Mouse (Mus musculus) thymus, adult 2 months (tissue): ENCODE results near the gene Shpk. TPM values are rescaled to one million over a fixed set of nuclear protein-coding genes. Genes with fewer than 3 reads are reported as not detected.

Source experiments
- DNase-seq: peaks from one replicate; pipeline ENCODE4 v3.0.0; 2021
- H3K27ac ChIP-seq: fragments of 200-500 bp; 2 replicates; pipeline ENCODE4 v1.5.1; 2012; ENCODE audit warnings: low read length, control low read depth; ENCODE audit not compliant: control insufficient read depth, insufficient read depth
- H3K27me3 ChIP-seq: fragments of 200-500 bp; 2 replicates; pipeline ENCODE4 v1.6.1; 2012; ENCODE audit warnings: mild to moderate bottlenecking, low read length, moderate library complexity, mixed read lengths; ENCODE audit not compliant: control insufficient read depth, insufficient read depth
- H3K36me3 ChIP-seq: fragments of 200-500 bp; 2 replicates; pipeline ENCODE4 v1.6.1; 2012; ENCODE audit warnings: mild to moderate bottlenecking, low read length, moderate library complexity; ENCODE audit not compliant: control insufficient read depth, insufficient read depth
- H3K4me1 ChIP-seq: fragments of 200-500 bp; replicated peaks from 2 replicates; pipeline ENCODE4 v1.6.1; 2012; ENCODE audit warnings: low read length; ENCODE audit not compliant: control insufficient read depth, insufficient read depth
- H3K4me3 ChIP-seq: fragments of 200-500 bp; 2 replicates; pipeline ENCODE4 v1.5.1; 2012; ENCODE audit warnings: mild to moderate bottlenecking, low read length, control low read depth, moderate library complexity; ENCODE audit not compliant: control insufficient read depth, insufficient read depth
- CTCF ChIP-seq: fragments of 200-500 bp; IDR thresholded peaks from 2 replicates; pipeline ENCODE4 v1.5.1; 2012; ENCODE audit warnings: mild to moderate bottlenecking, control low read depth, low read length, moderate library complexity, borderline replicate concordance; ENCODE audit not compliant: control insufficient read depth, poor library complexity, insufficient read depth; ENCODE audit errors: extremely low read depth
- POLR2A ChIP-seq: fragments of 200-500 bp; IDR thresholded peaks from 2 replicates; pipeline ENCODE4 v1.6.1; 2012; ENCODE audit warnings: mild to moderate bottlenecking, low read length, control low read depth, moderate library complexity; ENCODE audit not compliant: control insufficient read depth, poor library complexity, insufficient read depth; ENCODE audit errors: extremely low read depth
- WGBS: fragments of 180-500 bp; shearing (Covaris S2); methylation state at CpG from one replicate; pipeline ENCODE4 v1.1.7; 2018; 5-methylcytosine and 5-hydroxymethylcytosine counted together
- polyA plus RNA-seq: library from polyadenylated mRNA; depleted of rRNA; stranded (reverse); fragments of >200 nt; gene quantifications from 2 replicates; pipeline ENCODE4 v1.2.3, GENCODE M21; 2012

The Shpk gene
- polyA plus RNA-seq, 1 experiment: 4.0 TPM

- H3K36me3 ChIP-seq: no peaks in the 10 kb centered on the region
- no peaks in the 10 kb centered on the region for H3K4me1 ChIP-seq
- WGBS: 54% methylated on average over 2 of the region's 2 CpGs
- H3K4me3 ChIP-seq: no peak overlapping the region
- no peak for DNase-seq
- no peak overlapping the region for H3K27ac ChIP-seq
- TF ChIP-seq CTCF (no peak), POLR2A (no peak)
- no peaks in the 10 kb centered on the region for H3K27me3 ChIP-seq
Measured at GRCm38 (mm10) chr11:73232513-73232912, 33.3 kb downstream of the Shpk start.

DNA sequence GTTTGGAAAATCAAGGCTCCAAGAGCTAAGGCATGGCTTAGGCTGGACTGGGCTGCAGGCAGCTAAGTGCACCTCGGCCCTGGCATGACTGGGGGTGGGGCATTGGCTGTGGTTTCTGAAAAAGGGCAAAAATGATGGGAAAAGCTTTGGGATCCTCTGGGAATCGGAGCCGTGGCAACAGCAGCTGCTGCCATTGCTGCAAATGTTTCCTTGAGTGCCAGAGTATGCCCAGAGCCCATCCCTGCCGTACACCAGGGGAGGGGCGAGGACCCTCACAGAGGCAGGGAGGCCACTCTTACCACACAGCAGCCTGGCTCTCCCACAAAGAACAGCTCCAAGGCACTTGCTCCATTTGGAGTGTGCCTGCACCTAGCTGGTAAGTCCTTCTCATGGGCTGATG, 34.7 kb downstream of the Shpk start, which contains the start of gene Trpv1:
Gene Trpv1 (plus strand): TSS at position 301 of the 400 bp plus-strand sequence.
- no peaks in the 10 kb centered on the region for H3K27me3 ChIP-seq
- H3K4me3 ChIP-seq: no peak within 1 kb of the TSS
- TF ChIP-seq CTCF (no peak), POLR2A (no peak)

GRCm38 (mm10) chr11:73235990-73236701, 36.9 kb downstream of the Shpk start:
- 0 out of 2 replicates have a peak overlapping the region, but pooled peaks have one; percentile 49 for H3K27ac ChIP-seq

More for the DNA sequence above, 34.7 kb downstream of the Shpk start, which contains the start of gene Trpv1:
- H3K4me1 ChIP-seq: no peaks in the 10 kb centered on the region
- 95% methylated on average over 5 of the region's 5 CpGs for WGBS
- no peaks in the 10 kb centered on the region for H3K36me3 ChIP-seq
- H3K27ac ChIP-seq: no peak within 1 kb of the TSS
- no peak for DNase-seq

DNA sequence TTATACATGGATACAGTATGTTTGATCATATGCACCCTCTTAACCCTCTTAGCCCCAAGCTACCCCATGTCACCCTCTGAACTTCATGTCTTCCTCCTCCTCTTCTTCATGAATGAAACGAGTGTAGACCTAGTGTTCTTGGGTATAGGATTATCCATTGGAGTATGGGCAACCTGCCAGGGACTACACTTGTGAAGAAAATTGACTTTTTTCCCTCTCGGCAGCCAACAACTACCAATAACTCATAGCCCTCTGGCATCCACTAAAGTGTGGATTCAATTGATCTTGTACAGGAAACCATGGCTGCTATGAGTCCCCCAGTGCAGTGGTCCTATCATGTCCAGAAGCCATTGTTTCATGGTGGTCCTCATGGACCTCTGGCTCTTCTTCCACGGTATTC, 37.5 kb downstream of the Shpk start:
- Histone ChIP-seq H3K4me3 (no peak overlapping the region), H3K27me3 (no peaks in the 10 kb centered on the region), H3K36me3 (no peaks in the 10 kb centered on the region), H3K4me1 (no peaks in the 10 kb centered on the region), H3K27ac (no peak overlapping the region)
- 79% methylated on average over 3 of the region's 3 CpGs for WGBS
- TF ChIP-seq POLR2A (no peak), CTCF (no peak)
- no peak for DNase-seq

More at GRCm38 (mm10) chr11:73235990-73236701, 36.9 kb downstream of the Shpk start:
- no peak for DNase-seq
- WGBS: 43% methylated on average over 5 of the region's 5 CpGs
- no peak for TF ChIP-seq POLR2A
- TF ChIP-seq CTCF: no peak
- Histone ChIP-seq H3K4me3 (no peak overlapping the region), H3K36me3 (no peaks in the 10 kb centered on the region), H3K4me1 (no peaks in the 10 kb centered on the region), H3K27me3 (no peaks in the 10 kb centered on the region)

DNA sequence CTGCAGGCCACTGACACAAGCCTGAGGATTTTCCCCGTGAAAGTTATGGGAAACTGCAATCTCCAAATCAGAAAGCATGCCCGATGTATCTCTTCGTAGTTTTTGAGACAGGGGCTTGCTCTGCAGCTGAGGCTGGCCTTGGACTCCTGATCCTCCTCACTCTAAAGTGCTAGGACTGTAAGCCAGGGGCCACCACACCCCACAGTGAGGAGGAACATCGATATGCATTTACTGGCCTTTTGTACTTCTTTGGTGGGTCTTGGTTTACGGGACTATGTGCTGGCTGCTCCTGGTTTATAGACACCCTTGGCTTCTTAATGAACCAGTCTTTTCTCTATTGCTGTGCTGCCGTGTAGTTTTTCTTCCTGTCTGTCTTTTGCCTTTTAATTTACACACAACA, 42.9 kb downstream of the Shpk start:
- H3K4me3 ChIP-seq: no peak overlapping the region
- no peaks in the 10 kb centered on the region for H3K36me3 ChIP-seq
- H3K27me3 ChIP-seq: no peaks in the 10 kb centered on the region
- TF ChIP-seq CTCF: no peak
- TF ChIP-seq POLR2A: no peak
- no peak for DNase-seq
- H3K4me1 ChIP-seq: no peaks in the 10 kb centered on the region
- 89% methylated on average over 6 of the region's 6 CpGs for WGBS
- no peak overlapping the region for H3K27ac ChIP-seq

DNA sequence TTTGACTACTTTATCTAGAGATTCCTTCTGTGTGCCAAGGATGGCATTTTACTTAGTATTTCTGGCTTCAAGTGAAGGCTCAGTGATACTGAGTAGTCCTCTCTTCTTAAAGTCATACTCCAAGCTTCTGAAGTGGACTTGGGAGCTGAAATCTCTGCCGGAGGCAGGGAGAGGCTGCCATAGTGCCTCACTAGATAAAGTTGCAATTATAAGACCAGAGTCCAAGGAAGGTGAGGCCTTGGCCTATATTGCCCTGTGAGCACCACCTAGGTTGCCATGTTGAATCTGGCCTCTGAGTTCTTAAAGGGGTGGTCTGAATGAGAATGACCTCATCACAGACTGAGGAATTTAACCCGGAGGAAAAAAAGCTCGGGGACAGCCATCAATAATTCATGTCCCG, 43.5 kb downstream of the Shpk start:
- no peaks in the 10 kb centered on the region for H3K27me3 ChIP-seq
- TF ChIP-seq CTCF: no peak
- TF ChIP-seq POLR2A: no peak
- H3K27ac ChIP-seq: no peak overlapping the region
- H3K4me1 ChIP-seq: no peaks in the 10 kb centered on the region
- DNase-seq: no peak
- H3K4me3 ChIP-seq: no peak overlapping the region
- no peaks in the 10 kb centered on the region for H3K36me3 ChIP-seq
- 91% methylated on average over 4 of the region's 4 CpGs for WGBS

DNA sequence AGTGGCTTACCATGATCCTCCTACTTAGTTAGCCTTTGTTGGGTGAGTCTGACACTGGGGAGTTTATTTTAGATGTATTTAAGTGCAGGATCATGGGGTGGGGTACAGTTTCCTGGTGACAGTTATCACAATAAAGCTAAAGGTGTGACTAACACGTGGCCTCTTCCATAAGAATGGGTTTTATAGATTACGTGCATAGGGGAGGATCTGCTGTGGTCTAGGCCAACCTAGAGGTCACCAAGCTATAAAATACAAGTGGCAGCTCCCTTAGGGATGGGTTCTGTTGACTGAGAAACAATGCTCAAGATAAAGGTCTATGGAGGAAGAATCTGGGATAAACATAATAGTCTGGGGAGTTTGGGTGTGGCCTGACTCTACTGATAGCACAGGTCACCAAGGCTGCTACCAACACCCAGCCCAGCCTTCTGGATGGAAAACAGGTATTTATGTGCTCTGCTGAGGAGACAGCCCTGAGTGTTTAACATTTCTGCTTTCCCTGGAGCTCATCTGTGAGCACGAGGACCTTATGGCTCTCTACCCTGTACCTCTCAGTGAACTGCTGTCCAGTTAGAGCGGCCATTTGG, 58.2 kb downstream of the Shpk start:
- Histone ChIP-seq H3K36me3 (no peaks in the 10 kb centered on the region), H3K4me3 (no peak overlapping the region), H3K4me1 (no peaks in the 10 kb centered on the region), H3K27me3 (no peaks in the 10 kb centered on the region), H3K27ac (no peak overlapping the region)
- DNase-seq: no peak
- no peak for TF ChIP-seq CTCF
- TF ChIP-seq POLR2A: no peak
- 83% methylated on average over 4 of the region's 4 CpGs for WGBS
